Mouse (Mus musculus) erythroblast, embryonic 14.5 days (primary cell): ENCODE measurements around the gene Iqcc.

Experiments
- GATA1 ChIP-seq: IDR thresholded peaks from 2 replicates; pipeline ENCODE4 v1.6.1; 2012; ENCODE audit warnings: low read length, inconsistent platforms, mixed read lengths
- TAL1 ChIP-seq: IDR thresholded peaks from 3 replicates; pipeline ENCODE4 v1.6.1; 2012; ENCODE audit warnings: low read length, inconsistent platforms, mixed read lengths

GRCm38 (mm10) chr4:129639221-129639620 is 20.3 kb upstream of the Iqcc start:
- TF ChIP-seq GATA1 (no peak), TAL1 (no peak)
